Mouse (Mus musculus) kidney, embryonic 14.5 days (tissue): ENCODE data around the gene 4933414I15Rik. TPM values are rescaled to one million over a fixed set of nuclear protein-coding genes. Genes with fewer than 3 reads are reported as not detected.

Experiments
- ATAC-seq: fragments of 200-750 bp; cut with Nextera tagmentation; 2 replicates; pipeline ENCODE4 v1.8.0; 2017; ENCODE audit warnings: moderate number of reproducible peaks, mild to moderate bottlenecking, moderate TSS enrichment, moderate library complexity; ENCODE audit not compliant: low FRiP score, low TSS enrichment
- H3K27ac ChIP-seq: fragments of 300-500 bp; sonication (generic); 2 replicates; pipeline ENCODE4 v1.5.1; 2014; ENCODE audit warnings: low read depth, mild to moderate bottlenecking, low read length, moderate library complexity, mixed read lengths
- H3K27me3 ChIP-seq: fragments of 300-500 bp; sonication (generic); 2 replicates; pipeline ENCODE4 v1.6.1; 2014; ENCODE audit warnings: mild to moderate bottlenecking, low read length; ENCODE audit not compliant: control insufficient read depth, insufficient read depth
- H3K36me3 ChIP-seq: fragments of 300-500 bp; sonication (generic); 2 replicates; pipeline ENCODE4 v1.6.1; 2014; ENCODE audit warnings: low read length, mixed read lengths; ENCODE audit not compliant: control insufficient read depth, insufficient read depth
- H3K4me1 ChIP-seq: fragments of 300-500 bp; sonication (generic); 2 replicates; pipeline ENCODE4 v1.6.1; 2014; ENCODE audit warnings: low read length, mixed read lengths; ENCODE audit not compliant: control insufficient read depth, insufficient read depth
- H3K4me2 ChIP-seq: fragments of 300-500 bp; sonication (generic); replicated peaks from 2 replicates; pipeline ENCODE4 v1.6.1; 2014; ENCODE audit warnings: low read depth, mild to moderate bottlenecking, low read length
- H3K4me3 ChIP-seq: fragments of 300-500 bp; sonication (generic); 2 replicates; pipeline ENCODE4 v1.5.1; 2014; ENCODE audit warnings: mild to moderate bottlenecking, low read length
- H3K9ac ChIP-seq: fragments of 300-500 bp; sonication (generic); 2 replicates; pipeline ENCODE4 v1.6.1; 2014; ENCODE audit warnings: low read depth, mild to moderate bottlenecking, low read length, moderate library complexity
- H3K9me3 ChIP-seq: fragments of 300-500 bp; sonication (generic); 2 replicates; pipeline ENCODE4 v1.6.1; 2016; ENCODE audit warnings: low read length; ENCODE audit not compliant: control insufficient read depth
- WGBS: fragments of 180-500 bp; shearing (Covaris S2); extraction: QIAGEN DNeasy Blood & Tissue Kit; methylation state at CpG from one replicate; pipeline ENCODE4 v1.1.7; 2014; 5-methylcytosine and 5-hydroxymethylcytosine counted together
- polyA plus RNA-seq: library from polyadenylated mRNA; unstranded; fragments of >200 nt; fragmentation: Nextera tagmentation; extraction: Ambion mirVana; gene quantifications from 2 replicates; pipeline ENCODE4 v1.2.1, GENCODE M21; 2014

The 4933414I15Rik gene
- not detected in 2 replicates for polyA plus RNA-seq

- Histone ChIP-seq H3K4me2 (peak within 1 kb of the TSS; percentile 12; the same call in 1 of the 2 replicates), H3K9ac (no peak within 1 kb of the TSS)
- ATAC-seq: no peak
Observed at GRCm38 (mm10) chr11:50943506-50943905, at the start of gene 4933414I15Rik. Gene 4933414I15Rik, minus strand, starts transcription at chr11:50943765.

GRCm38 (mm10) chr11:50981667-50982066, 38.1 kb upstream of the 4933414I15Rik start, which contains the start of gene Olfr1377:
Gene Olfr1377, plus strand, starts transcription at chr11:50981967.
- WGBS: 67% methylated on average over 5 of the region's 5 CpGs
- Histone ChIP-seq H3K9ac (no peak within 1 kb of the TSS), H3K27me3 (no peaks in the 10 kb centered on the region)

More at GRCm38 (mm10) chr11:50943506-50943905, at the start of gene 4933414I15Rik:
- Histone ChIP-seq H3K4me3 (no peak within 1 kb of the TSS), H3K4me1 (0 out of 2 replicates have a peak, but pooled peaks cover 3% of the 10 kb centered on the region), H3K27me3 (no peaks in the 10 kb centered on the region), H3K36me3 (no peaks in the 10 kb centered on the region), H3K27ac (no peak within 1 kb of the TSS), H3K9me3 (no peaks in the 10 kb centered on the region)
- WGBS: 76% methylated on average over 14 of the region's 14 CpGs

GRCm38 (mm10) chr11:50977216-50977615, 33.7 kb upstream of the 4933414I15Rik start:
- Histone ChIP-seq H3K36me3 (no peaks in the 10 kb centered on the region), H3K4me2 (no peak overlapping the region), H3K27me3 (no peaks in the 10 kb centered on the region), H3K9me3 (no peaks in the 10 kb centered on the region), H3K4me3 (no peak overlapping the region), H3K27ac (no peak overlapping the region), H3K4me1 (no peaks in the 10 kb centered on the region), H3K9ac (no peak overlapping the region)
- WGBS: 78% methylated on average over 4 of the region's 4 CpGs
- no peak for ATAC-seq

More at GRCm38 (mm10) chr11:50981667-50982066, 38.1 kb upstream of the 4933414I15Rik start, which contains the start of gene Olfr1377:
- Histone ChIP-seq H3K27ac (no peak within 1 kb of the TSS), H3K4me2 (no peak within 1 kb of the TSS), H3K4me1 (no peaks in the 10 kb centered on the region), H3K4me3 (no peak within 1 kb of the TSS), H3K9me3 (no peaks in the 10 kb centered on the region), H3K36me3 (no peaks in the 10 kb centered on the region)
- no peak for ATAC-seq

DNA sequence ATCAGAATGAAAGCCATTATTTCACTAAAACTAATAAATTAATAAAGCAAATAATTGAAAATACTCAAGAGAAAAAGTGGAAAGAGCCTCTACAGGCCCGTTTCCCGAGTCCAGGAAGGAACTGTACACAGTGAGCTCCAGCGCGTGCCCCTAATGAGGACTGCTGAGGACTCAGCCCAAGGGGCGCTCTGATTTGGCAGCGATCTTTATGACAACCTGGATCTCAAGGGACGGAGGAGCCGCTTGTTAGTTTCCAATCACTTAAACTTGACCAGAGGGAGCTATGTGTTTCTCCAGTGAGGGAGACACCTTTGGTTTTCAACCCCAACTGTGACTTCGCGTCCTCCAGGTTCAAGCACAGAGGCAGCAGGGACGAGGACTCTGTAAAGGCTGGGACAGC, 22.7 kb upstream of the 4933414I15Rik start, which contains the start of gene Olfr1378:
Gene Olfr1378 (plus strand): TSS at position 301 of the 400 bp plus-strand sequence.
- H3K27me3 ChIP-seq: no peaks in the 10 kb centered on the region
- H3K4me2 ChIP-seq: no peak within 1 kb of the TSS
- H3K9me3 ChIP-seq: no peaks in the 10 kb centered on the region
- H3K4me3 ChIP-seq: no peak within 1 kb of the TSS
- no peaks in the 10 kb centered on the region for H3K36me3 ChIP-seq
- H3K9ac ChIP-seq: no peak within 1 kb of the TSS
- WGBS: 83% methylated on average over 11 of the region's 11 CpGs
- H3K4me1 ChIP-seq: no peaks in the 10 kb centered on the region
- ATAC-seq: no peak
- no peak within 1 kb of the TSS for H3K27ac ChIP-seq

- no peaks in the 10 kb centered on the region for H3K36me3 ChIP-seq
- WGBS: 70% methylated on average over 2 of the region's 2 CpGs
- no peak overlapping the region for H3K9ac ChIP-seq
- H3K27me3 ChIP-seq: no peaks in the 10 kb centered on the region
- no peaks in the 10 kb centered on the region for H3K9me3 ChIP-seq
- no peak overlapping the region for H3K27ac ChIP-seq
- H3K4me3 ChIP-seq: no peak overlapping the region
- H3K4me2 ChIP-seq: no peak overlapping the region
- no peaks in the 10 kb centered on the region for H3K4me1 ChIP-seq
- ATAC-seq: no peak
Observed at GRCm38 (mm10) chr11:50964886-50965285, 21.3 kb upstream of the 4933414I15Rik start.

DNA sequence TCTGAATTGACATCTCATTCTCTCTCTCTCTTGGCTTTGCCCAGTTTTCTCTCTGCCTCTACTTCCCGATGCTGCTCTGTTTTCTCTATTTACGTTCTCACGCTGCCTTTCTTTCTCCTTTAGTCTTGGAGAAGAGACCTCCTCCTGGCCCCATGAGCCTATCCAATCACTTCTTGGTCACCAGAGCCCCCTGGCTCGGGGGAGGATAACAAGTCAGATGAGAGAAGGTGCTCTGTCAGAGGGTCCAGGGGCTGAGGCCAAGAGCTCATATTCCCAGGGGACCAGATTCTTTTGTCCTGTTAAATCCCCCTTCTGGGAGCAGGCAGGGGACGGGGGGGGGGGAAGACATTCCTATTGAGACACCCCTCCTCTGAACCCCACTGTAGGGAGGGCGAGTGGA, 10.1 kb upstream of the 4933414I15Rik start, which contains the start of gene Prop1:
Gene Prop1 (minus strand): TSS at position 101 of the 400 bp plus-strand sequence.
- H3K4me1 ChIP-seq: no peaks in the 10 kb centered on the region; the same call in 1 of the 2 replicates
- H3K9ac ChIP-seq: no peak within 1 kb of the TSS
- no peaks in the 10 kb centered on the region for H3K36me3 ChIP-seq
- H3K4me2 ChIP-seq: no peak within 1 kb of the TSS
- H3K4me3 ChIP-seq: no peak within 1 kb of the TSS
- WGBS: 61% methylated on average over 6 of the region's 6 CpGs
- H3K27me3 ChIP-seq: no peaks in the 10 kb centered on the region
- no peaks in the 10 kb centered on the region for H3K9me3 ChIP-seq
- H3K27ac ChIP-seq: no peak within 1 kb of the TSS
- no peak for ATAC-seq

GRCm38 (mm10) chr11:50952290-50952689, 8.7 kb upstream of the 4933414I15Rik start:
- no peak for ATAC-seq
- 30% methylated on average over 14 of the region's 14 CpGs for WGBS
- H3K27ac ChIP-seq: no peak overlapping the region
- no peaks in the 10 kb centered on the region for H3K9me3 ChIP-seq
- no peaks in the 10 kb centered on the region for H3K27me3 ChIP-seq
- H3K9ac ChIP-seq: no peak overlapping the region
- peak overlapping the region; percentile 9; the same call in 1 of the 2 replicates for H3K4me2 ChIP-seq
- no peaks in the 10 kb centered on the region for H3K36me3 ChIP-seq
- H3K4me3 ChIP-seq: no peak overlapping the region
- H3K4me1 ChIP-seq: no peaks in the 10 kb centered on the region; the same call in 1 of the 2 replicates

GRCm38 (mm10) chr11:50942386-50942785, 1.2 kb downstream of the 4933414I15Rik start:
- 51% methylated on average over 12 of the region's 12 CpGs for WGBS
- H3K9ac ChIP-seq: no peak overlapping the region
- H3K4me1 ChIP-seq: 0 out of 2 replicates have a peak, but pooled peaks cover 3% of the 10 kb centered on the region
- no peaks in the 10 kb centered on the region for H3K27me3 ChIP-seq
- no peak overlapping the region for H3K27ac ChIP-seq
- no peaks in the 10 kb centered on the region for H3K9me3 ChIP-seq
- ATAC-seq: no peak
- peak overlapping the region; percentile 12; the same call in 1 of the 2 replicates for H3K4me2 ChIP-seq
- no peaks in the 10 kb centered on the region for H3K36me3 ChIP-seq
- no peak overlapping the region for H3K4me3 ChIP-seq

- Histone ChIP-seq H3K36me3 (no peaks in the 10 kb centered on the region), H3K27ac (no peak overlapping the region), H3K27me3 (no peaks in the 10 kb centered on the region), H3K4me2 (no peak overlapping the region), H3K9ac (no peak overlapping the region), H3K4me3 (no peak overlapping the region), H3K9me3 (no peaks in the 10 kb centered on the region), H3K4me1 (0 out of 2 replicates have a peak, but pooled peaks cover 3% of the 10 kb centered on the region)
- peak; percentile 49; the same call in 1 of the 2 replicates for ATAC-seq
- 34% methylated on average over 14 of the region's 14 CpGs for WGBS
Observed at GRCm38 (mm10) chr11:50939621-50940366, 3.8 kb downstream of the 4933414I15Rik start.
